8 mouse cellular contexts compared by ENCODE assay signal in the genomic region with DNA sequence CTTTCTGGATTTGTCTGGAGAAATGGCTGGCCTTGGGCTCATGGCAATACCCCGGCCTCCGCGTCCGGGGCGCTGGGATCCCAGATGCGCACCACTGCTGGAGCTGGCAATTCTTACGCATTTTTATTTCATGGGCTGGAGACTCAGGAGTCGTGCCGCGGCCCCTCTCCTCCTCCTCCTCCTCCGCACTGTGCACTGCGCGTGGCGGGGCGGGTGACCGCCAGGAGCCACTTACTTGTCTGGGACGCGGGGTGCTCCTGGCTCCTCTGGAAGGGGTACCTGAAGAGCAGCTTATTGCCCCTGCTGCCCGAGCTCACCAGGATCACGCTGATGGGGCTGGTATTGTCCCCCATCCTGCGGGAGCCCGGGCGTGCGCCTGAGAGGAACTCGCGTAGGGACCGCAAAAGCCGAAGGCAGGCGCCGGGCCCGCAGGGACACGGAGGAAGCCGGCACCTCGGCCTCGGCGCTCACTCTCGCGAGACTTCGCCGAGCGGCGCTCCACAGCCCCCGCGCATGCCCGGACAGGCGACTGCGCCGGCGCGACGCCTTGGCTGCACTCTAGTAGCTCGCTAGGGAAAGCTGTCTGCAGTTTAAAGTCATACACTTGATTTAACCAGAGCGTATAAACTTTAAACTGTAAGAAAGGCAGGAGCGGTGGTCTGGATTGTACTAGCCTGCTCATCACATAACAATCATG. TPM values are rescaled to one million over a fixed set of nuclear protein-coding genes. Genes with fewer than 3 reads are reported as not detected.
DNase-seq lines count a peak whose midpoint lies in the region; ATAC-seq and TF ChIP-seq lines count a peak whose summit lies in the region.

A gene (minus strand): TSS at position 520 of the 697 bp plus-strand sequence.

- peak within 1 kb of the TSS; percentile 81 for H3K4me3 ChIP-seq in gastrocnemius, adult 2 months
- peak within 1 kb of the TSS; percentile 83 for H3K4me3 ChIP-seq in hindbrain, postnatal 0 days (ENCODE audit: low read length)
- peak within 1 kb of the TSS; percentile 87 for H3K4me3 ChIP-seq in left cerebral cortex, adult 2 months

- H3K9me3 ChIP-seq in hindbrain, postnatal 0 days (ENCODE audit: low read length): no peaks in the 10 kb centered on the region

- no peaks in the 10 kb centered on the region for H3K36me3 ChIP-seq in hindbrain, postnatal 0 days (ENCODE audit: insufficient read depth, low read length)

- H3K9ac ChIP-seq in hindbrain, postnatal 0 days (replicated peaks; ENCODE audit: low read length): peak within 1 kb of the TSS; percentile 96

- intact Hi-C loops in gastrocnemius, adult 2 months (cut with DNase I): no loop called here
- intact Hi-C loops in left cerebral cortex, adult 2 months (cut with DNase I): no loop called here

- DNase-seq in WW6 (ENCODE audit: low read depth, low spot score): peak; percentile 92
- DNase-seq in cerebellum, postnatal 4 days (ENCODE audit: low spot score in 2 of 2): peak; percentile 92 to 97
- peak; percentile 99 for DNase-seq in gastrocnemius, adult 2 months
- DNase-seq in hindbrain, postnatal 0 days (ENCODE audit: low spot score): peak; percentile 98
- DNase-seq in left cerebral cortex, adult 2 months (ENCODE audit: extremely low spot score in 1 of 2, low spot score in 2 of 2): peak; percentile 96
- peak; percentile 96 for DNase-seq in right cerebral cortex, adult 2 months (ENCODE audit: low spot score in 2 of 2)
- peak; percentile 97 for DNase-seq in urinary bladder, postnatal 14 days (ENCODE audit: low spot score)

- TF ChIP-seq CTCF in gastrocnemius, adult 2 months (IDR thresholded peaks at IDR 0.05): no peak
- TF ChIP-seq CTCF in hindbrain, postnatal 0 days (IDR thresholded peaks at IDR 0.05; ENCODE audit: low read depth): no peak
- no peak; the same call in 1 of the 2 replicates for TF ChIP-seq CTCF in left cerebral cortex, adult 2 months (IDR thresholded peaks at IDR 0.05)

- no peaks in the 10 kb centered on the region for H3K27me3 ChIP-seq in hindbrain, postnatal 0 days (ENCODE audit: insufficient read depth, low read length)

- peak within 1 kb of the TSS; percentile 77 for H3K4me2 ChIP-seq in hindbrain, postnatal 0 days (ENCODE audit: low read depth, low read length)

- ATAC-seq in hindbrain, postnatal 0 days: peak; percentile 99
- ATAC-seq in megakaryocyte, adult 5-6 weeks (ENCODE audit: poor library complexity, severe bottlenecking): peak; percentile 95

- peaks cover 8% of the 10 kb centered on the region for H3K4me1 ChIP-seq in hindbrain, postnatal 0 days (ENCODE audit: insufficient read depth, low read length)

- WGBS in hindbrain, postnatal 0 days: under 1% methylated on average over 54 of the region's 54 CpGs

- H3K27ac ChIP-seq in gastrocnemius, adult 2 months: peak within 1 kb of the TSS; percentile 97
- peak within 1 kb of the TSS; percentile 95 for H3K27ac ChIP-seq in hindbrain, postnatal 0 days
- H3K27ac ChIP-seq in left cerebral cortex, adult 2 months: peak within 1 kb of the TSS; percentile 97

RNA-seq across cellular contexts. Expression of the gene that starts here (rescaled TPM):
- total RNA-seq in gastrocnemius, adult 2 months (2021): 10 to 100 TPM; 25.6 to 29.6 TPM
- 38.4 and 53.0 TPM in 2 replicates for total RNA-seq in hindbrain, postnatal 0 days (2014; rRNA removed)
- 39.2 and 39.8 TPM in 2 replicates for polyA plus RNA-seq in hindbrain, postnatal 0 days (2015; fragmentation: Nextera tagmentation; extraction: Ambion mirVana)
- 10 to 100 TPM; 45.2 to 52.2 TPM for total RNA-seq in left cerebral cortex, adult 2 months (2021)
- 6.6 and 10.7 TPM in 2 replicates for total RNA-seq in megakaryocyte, adult 5-6 weeks (2015)
- 9.5 and 11.9 TPM in 2 replicates for total RNA-seq in megakaryocyte, adult 5-6 weeks (2017)

Comparison
In these comparisons a context has a peak if more than half of its experiments do, and no peak if none do; other contexts are left out.
1. Peak in every context shown above with its lines: DNase-seq, ATAC-seq, H3K4me3 ChIP-seq and H3K27ac ChIP-seq.